Mouse (Mus musculus) ES-E14 (cell line): ENCODE data around the gene Cmah. TPM values are rescaled to one million over a fixed set of nuclear protein-coding genes. Genes with fewer than 3 reads are reported as not detected.

ENCODE experiments used
- DNase-seq: peaks from one replicate; pipeline ENCODE4 v3.0.0-alpha.2; 2013; ENCODE audit warnings: low read depth, low spot score
- H3K27ac ChIP-seq: 2 replicates; pipeline ENCODE4 v1.5.1; 2012; ENCODE audit warnings: low read depth, mild to moderate bottlenecking, low read length, moderate library complexity, mixed read lengths; ENCODE audit not compliant: poor library complexity, insufficient read depth, severe bottlenecking
- H3K36me3 ChIP-seq: 2 replicates; pipeline ENCODE4 v1.6.1; 2012; ENCODE audit warnings: mild to moderate bottlenecking, low read length, moderate library complexity, mixed read lengths; ENCODE audit not compliant: control insufficient read depth, poor library complexity, insufficient read depth, severe bottlenecking
- H3K4me1 ChIP-seq, 2 experiments: fragments of 150-350 bp in 1 of 2; sonication (generic) in 1 of 2; 2 replicates each; pipeline ENCODE4 v1.6.1; 2012; ENCODE audit warnings: low read length in 2 of 2, mild to moderate bottlenecking in 1 of 2, mixed read lengths in 1 of 2; ENCODE audit not compliant: control insufficient read depth in 2 of 2, insufficient read depth in 2 of 2, poor library complexity in 1 of 2
- H3K4me3 ChIP-seq, 2 experiments: fragments of 150-350 bp in 1 of 2; sonication (generic) in 1 of 2; 2 replicates each; pipeline ENCODE4 v1.5.1; 2012; ENCODE audit warnings: low read length in 2 of 2, low read depth in 1 of 2, mild to moderate bottlenecking in 1 of 2, mixed read lengths in 1 of 2; ENCODE audit not compliant: insufficient read depth in 1 of 2, poor library complexity in 1 of 2, severe bottlenecking in 1 of 2
- H3K9ac ChIP-seq: 2 replicates; pipeline ENCODE4 v1.6.1; 2012; ENCODE audit warnings: low read depth, mild to moderate bottlenecking, low read length, mixed read lengths; ENCODE audit not compliant: poor library complexity, insufficient read depth, severe bottlenecking
- H3K9me3 ChIP-seq: fragments of 150-350 bp; sonication (generic); 2 replicates; pipeline ENCODE4 v1.6.1; 2012; ENCODE audit warnings: low read depth, mild to moderate bottlenecking, low read length; ENCODE audit not compliant: control insufficient read depth, insufficient read depth
- CHD2 ChIP-seq: IDR thresholded peaks from 2 replicates; pipeline ENCODE4 v1.6.1; 2014; ENCODE audit warnings: mild to moderate bottlenecking, low read depth, low read length, inconsistent platforms
- HCFC1 ChIP-seq: IDR thresholded peaks from 2 replicates; pipeline ENCODE4 v1.6.1; 2012; ENCODE audit warnings: low read length, inconsistent platforms, borderline replicate concordance; ENCODE audit not compliant: insufficient read depth
- MAFK ChIP-seq: IDR thresholded peaks from 2 replicates; pipeline ENCODE4 v1.6.1; 2014; ENCODE audit warnings: mild to moderate bottlenecking, low read depth, low read length, inconsistent platforms; ENCODE audit not compliant: insufficient read depth
- ZC3H11A ChIP-seq: IDR thresholded peaks from 2 replicates; pipeline ENCODE4 v1.6.1; 2012; ENCODE audit warnings: low read depth, mild to moderate bottlenecking, inconsistent platforms, low read length, borderline replicate concordance
- ZNF384 ChIP-seq: IDR thresholded peaks from 2 replicates; pipeline ENCODE4 v1.6.1; 2012; ENCODE audit warnings: low read depth, low read length, inconsistent platforms
- in situ Hi-C, 2 experiments: fragments of 600-800 bp; cut with MboI; formaldehyde crosslinking; loops; one replicate each; pipeline ENCODE4 v1.15.1; 2025; ENCODE audit warnings: low sequenced_read_pairs in 2 of 2, inconsistent platforms in 1 of 2; ENCODE audit not compliant: unreplicated experiment in 2 of 2
- total RNA-seq: library from RNA; depleted of rRNA; stranded (reverse); fragments of 300-350 nt; gene quantifications from 2 replicates; pipeline ENCODE4 v1.2.3, GENCODE M21; 2012

The Cmah gene
- total RNA-seq, 1 experiment, result 0.18 TPM

DNA sequence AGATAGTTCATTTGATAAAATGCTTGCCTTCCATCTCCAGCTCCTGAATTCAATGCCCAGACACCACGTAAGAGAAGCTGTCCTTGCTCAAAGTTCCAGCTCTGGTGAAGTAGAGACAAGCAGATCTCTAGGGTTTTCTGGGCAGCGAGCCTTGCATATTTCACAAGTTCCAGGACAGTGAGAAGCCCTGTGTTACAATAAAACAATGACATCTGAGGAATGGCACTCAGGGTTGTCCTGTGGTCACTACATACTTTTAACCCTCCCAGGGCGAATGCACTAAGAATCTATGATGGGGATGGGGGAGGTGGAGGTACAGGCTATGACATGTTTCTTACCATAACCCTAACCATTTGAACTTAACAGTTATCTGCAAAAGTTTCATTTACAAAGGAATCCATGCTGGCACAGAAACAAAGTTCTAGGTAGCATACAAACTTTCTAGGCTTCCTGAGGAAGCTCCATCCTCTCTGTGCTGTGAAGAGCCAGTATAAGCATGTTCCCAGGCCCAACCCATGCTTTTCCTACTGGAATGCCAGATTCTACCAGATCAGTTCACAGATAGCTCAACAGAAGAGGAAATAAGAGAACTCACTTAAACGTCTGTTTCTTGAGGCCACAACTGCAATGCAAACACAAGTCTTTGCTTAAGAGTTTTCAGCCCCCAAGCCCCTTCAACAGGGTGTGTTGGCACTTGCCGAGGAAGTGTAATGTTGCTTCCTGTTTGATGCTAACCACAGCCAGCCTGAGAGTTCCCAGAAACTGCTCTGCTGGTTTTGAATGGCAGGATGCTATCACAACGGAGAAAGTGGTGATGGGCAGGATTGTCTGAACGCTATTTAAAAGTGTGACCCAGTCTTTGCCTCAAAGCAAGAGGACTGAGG lies 48.4 kb downstream of the Cmah start:
- Histone ChIP-seq H3K4me1 (no peaks in the 10 kb centered on the region; a peak in 1 of 4 replicates), H3K36me3 (no peaks in the 10 kb centered on the region), H3K9ac (no peak overlapping the region), H3K9me3 (no peaks in the 10 kb centered on the region), H3K27ac (no peak overlapping the region), H3K4me3 (no peak overlapping the region)
- no peak for DNase-seq
- TF ChIP-seq MAFK, result no peak
- TF ChIP-seq HCFC1, result no peak
- no peak for TF ChIP-seq ZNF384
- TF ChIP-seq CHD2, result no peak
- TF ChIP-seq ZC3H11A, result no peak
- in situ Hi-C loops, result no loop called here

DNA sequence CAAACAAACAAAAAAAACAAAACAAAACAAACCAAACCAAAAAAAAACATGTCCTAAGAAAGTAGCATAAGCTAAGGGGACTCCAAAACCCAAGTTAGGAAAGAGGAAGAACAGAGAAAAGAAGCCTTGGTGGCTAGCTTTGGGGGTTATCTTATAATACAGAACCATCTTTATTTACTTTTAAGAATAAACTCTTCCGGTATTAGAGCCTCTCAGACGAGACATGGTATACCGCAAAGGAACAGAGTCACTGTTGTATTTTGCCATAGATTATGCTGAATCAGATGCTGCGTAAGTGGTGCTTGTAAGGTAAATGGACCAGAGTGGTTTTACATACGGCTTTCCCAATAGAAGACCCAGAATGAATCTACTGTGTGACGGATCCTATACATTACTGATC lies 53.5 kb downstream of the Cmah start:
- no peaks in the 10 kb centered on the region for H3K4me1 ChIP-seq
- H3K27ac ChIP-seq, result no peak overlapping the region
- in situ Hi-C loops, result no loop called here
- H3K36me3 ChIP-seq, result no peaks in the 10 kb centered on the region
- DNase-seq, result no peak
- no peak overlapping the region for H3K9ac ChIP-seq
- TF ChIP-seq CHD2, result no peak
- TF ChIP-seq MAFK, result no peak
- TF ChIP-seq ZNF384, result no peak
- TF ChIP-seq ZC3H11A, result no peak
- TF ChIP-seq HCFC1, result no peak
- H3K4me3 ChIP-seq, result no peak overlapping the region
- H3K9me3 ChIP-seq, result no peaks in the 10 kb centered on the region

DNA sequence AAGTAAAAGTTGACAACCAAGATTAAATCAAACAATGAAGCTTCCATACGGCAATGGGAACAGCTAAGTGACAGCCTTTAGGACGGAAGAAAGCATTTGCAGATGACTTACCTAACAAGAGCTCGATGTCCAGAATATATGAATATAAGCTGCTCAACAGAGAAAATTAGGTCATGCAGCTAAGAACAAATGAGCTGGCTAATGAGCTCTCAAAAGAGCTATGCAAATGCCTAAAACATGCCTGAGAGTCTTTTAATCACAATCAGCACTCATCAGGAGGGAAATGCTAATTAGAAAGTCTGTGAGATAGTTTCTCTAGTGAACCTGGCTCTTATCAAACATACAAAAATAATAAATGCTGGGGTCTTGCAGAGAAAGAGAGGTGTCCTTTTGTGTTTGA lies 56.7 kb downstream of the Cmah start:
- in situ Hi-C loops, result no loop called here
- Histone ChIP-seq H3K27ac (no peak overlapping the region), H3K9ac (no peak overlapping the region), H3K36me3 (no peaks in the 10 kb centered on the region), H3K4me1 (no peaks in the 10 kb centered on the region), H3K9me3 (no peaks in the 10 kb centered on the region), H3K4me3 (no peak overlapping the region)
- TF ChIP-seq ZC3H11A (no peak), HCFC1 (no peak), ZNF384 (no peak), MAFK (no peak), CHD2 (no peak)
- no peak for DNase-seq

DNA sequence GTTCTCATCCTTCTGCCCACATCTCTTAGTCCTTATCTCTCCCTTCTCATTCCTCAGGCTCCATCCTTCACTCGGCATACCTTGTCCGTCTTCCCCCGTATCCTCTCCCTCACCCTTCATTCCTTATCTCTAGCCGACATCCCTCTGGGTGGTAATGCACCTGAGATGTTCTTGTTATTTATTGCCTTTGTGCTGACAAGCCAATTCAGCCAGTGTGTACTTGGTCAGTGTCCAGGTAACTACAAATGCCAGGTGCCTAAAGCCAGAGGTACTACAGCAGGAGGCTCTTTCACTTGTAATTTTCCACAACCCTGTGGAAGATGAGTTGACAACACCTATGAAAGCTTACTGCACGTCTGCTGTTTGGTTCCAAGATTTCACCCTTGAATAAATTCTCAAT lies 64.7 kb downstream of the Cmah start:
- no peaks in the 10 kb centered on the region for H3K4me1 ChIP-seq
- TF ChIP-seq CHD2 (no peak), ZNF384 (no peak), HCFC1 (no peak), MAFK (no peak), ZC3H11A (no peak)

More for the DNA sequence above, 64.7 kb downstream of the Cmah start:
- in situ Hi-C loops, result no loop called here
- no peak for DNase-seq
- Histone ChIP-seq H3K27ac (no peak overlapping the region), H3K4me3 (no peak overlapping the region), H3K9ac (no peak overlapping the region), H3K36me3 (no peaks in the 10 kb centered on the region), H3K9me3 (no peaks in the 10 kb centered on the region)
